Mouse (Mus musculus): ENCODE measurements around the gene Tnfrsf25. TPM values are rescaled to one million over a fixed set of nuclear protein-coding genes. Genes with fewer than 3 reads are reported as not detected.

Gene Tnfrsf25
- polyA plus RNA-seq, 1 experiment from 2014 or later = 0.21 TPM

DNA sequence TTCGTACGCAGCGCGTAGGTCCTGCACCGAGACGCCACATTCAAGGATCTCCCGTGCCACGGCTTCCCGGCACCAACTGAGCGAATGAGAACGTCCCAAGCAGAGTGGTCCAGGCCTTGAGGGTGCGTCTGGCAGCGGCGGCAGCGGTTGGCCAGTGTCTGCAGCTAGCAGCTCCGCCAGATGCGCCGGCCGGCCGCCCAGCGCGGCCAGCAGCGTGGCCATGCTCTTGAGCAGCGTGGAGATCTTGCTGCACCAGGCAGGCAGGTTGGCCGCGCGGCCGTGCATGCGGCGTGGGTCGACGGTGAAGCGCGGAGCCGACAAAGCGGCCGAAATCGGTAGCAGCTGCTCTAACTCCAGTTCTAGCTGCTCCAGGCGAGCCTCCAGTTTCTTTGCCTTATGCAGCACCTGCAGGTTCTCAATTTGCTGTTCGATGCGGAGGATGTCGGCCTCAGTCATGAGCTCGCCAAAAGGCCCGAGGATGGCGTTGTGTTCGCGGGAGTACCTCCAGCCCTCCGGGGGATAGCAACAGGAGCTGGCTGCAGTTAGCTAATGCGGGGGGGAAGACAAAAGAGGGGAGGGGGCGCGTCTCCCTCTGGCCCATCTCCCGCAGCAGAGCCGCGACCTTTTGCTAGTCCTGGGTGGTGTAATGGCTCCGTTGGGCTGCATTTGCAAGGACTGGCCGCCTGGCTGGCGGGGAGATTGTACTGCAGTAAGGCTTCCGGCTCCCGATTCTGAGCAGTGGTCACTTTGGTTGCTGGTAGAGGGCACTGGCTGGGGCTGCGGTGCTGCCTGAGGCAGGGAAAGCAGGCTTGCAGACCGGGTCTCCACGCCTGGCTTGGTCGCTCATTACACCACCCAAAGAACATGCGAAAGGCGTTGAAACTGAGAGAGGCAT lies 10.5 kb downstream of the Tnfrsf25 start:
- ATAC-seq (replicated peaks; ENCODE audit: insufficient number of reproducible peaks, low FRiP score, low TSS enrichment, low read depth) = no peak
- H3K27me3 ChIP-seq (ENCODE audit: control insufficient read depth, insufficient read depth, low read length) = peaks cover 94% of the 10 kb centered on the region
- peak overlapping the region; percentile 37 for H3K4me2 ChIP-seq (ENCODE audit: low read depth, low read length)
- H3K36me3 ChIP-seq (replicated peaks; ENCODE audit: control insufficient read depth, insufficient read depth, low read depth, low read length) = no peaks in the 10 kb centered on the region
- peaks cover 28% of the 10 kb centered on the region for H3K4me1 ChIP-seq (ENCODE audit: control insufficient read depth, insufficient read depth, low read length)
- H3K9ac ChIP-seq (replicated peaks; ENCODE audit: low read length) = no peak overlapping the region; the same call in none of the 2 replicates
- peak overlapping the region; percentile 15 for H3K4me3 ChIP-seq (ENCODE audit: low read depth, low read length)
- 5% methylated on average over 65 of the region's 65 CpGs for WGBS
- H3K27ac ChIP-seq (replicated peaks; ENCODE audit: low read depth, low read length) = no peak overlapping the region
- no peaks in the 10 kb centered on the region for H3K9me3 ChIP-seq (replicated peaks; ENCODE audit: control insufficient read depth, low read length)
- peak; percentile 43 for DNase-seq (ENCODE audit: low spot score)

DNA sequence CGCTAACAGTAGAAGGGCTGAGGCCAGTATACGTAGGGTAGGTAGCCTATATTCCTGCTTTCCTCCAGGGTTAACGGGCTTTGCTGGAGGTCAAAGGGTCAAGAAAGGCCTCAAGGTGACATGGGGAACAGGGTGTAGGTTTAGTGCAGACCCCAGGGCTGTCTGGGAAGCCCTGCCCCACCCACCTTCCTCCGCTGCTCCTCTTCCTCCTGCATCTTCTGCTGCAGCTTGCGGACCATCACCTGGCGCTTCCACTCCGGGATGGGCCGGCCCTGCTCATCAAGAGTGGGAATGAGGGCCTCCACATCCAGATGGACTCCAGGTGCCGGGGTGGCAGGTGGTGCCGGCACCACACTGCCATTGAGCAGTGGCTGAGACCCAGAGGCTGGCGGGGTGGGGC lies 12.2 kb downstream of the Tnfrsf25 start:
- Histone ChIP-seq H3K9me3 (replicated peaks; ENCODE audit: control insufficient read depth, low read length) (no peaks in the 10 kb centered on the region), H3K27ac (replicated peaks; ENCODE audit: low read depth, low read length) (no peak overlapping the region), H3K4me3 (ENCODE audit: low read depth, low read length) (no peak overlapping the region), H3K4me2 (ENCODE audit: low read depth, low read length) (no peak overlapping the region), H3K27me3 (ENCODE audit: control insufficient read depth, insufficient read depth, low read length) (peaks cover 96% of the 10 kb centered on the region), H3K9ac (replicated peaks; ENCODE audit: low read length) (no peak overlapping the region), H3K4me1 (ENCODE audit: control insufficient read depth, insufficient read depth, low read length) (peaks cover 39% of the 10 kb centered on the region), H3K36me3 (replicated peaks; ENCODE audit: control insufficient read depth, insufficient read depth, low read depth, low read length) (no peaks in the 10 kb centered on the region)
- ATAC-seq (replicated peaks; ENCODE audit: insufficient number of reproducible peaks, low FRiP score, low TSS enrichment, low read depth) (no peak), DNase-seq (ENCODE audit: low spot score) (no peak)
- 83% methylated on average over 11 of the region's 11 CpGs for WGBS

DNA sequence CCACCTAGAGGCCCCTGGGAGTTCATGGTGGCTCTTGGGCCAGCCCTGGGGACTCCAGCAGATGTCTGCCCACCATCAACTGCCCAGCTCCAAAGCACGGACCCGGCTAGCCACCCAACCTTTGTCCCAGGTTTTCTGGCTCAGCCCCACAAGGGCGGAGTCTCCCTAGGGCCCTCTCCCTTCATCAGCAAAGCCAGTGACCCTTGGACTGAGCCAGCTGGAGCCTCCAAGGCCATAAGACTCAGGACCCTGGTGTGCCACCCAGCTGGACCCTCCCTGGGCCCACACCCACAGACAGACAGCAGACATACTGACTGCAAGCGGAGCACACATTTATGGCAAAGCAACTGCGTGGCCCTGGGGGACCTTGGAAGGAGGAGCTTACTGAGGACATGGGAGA lies 13.1 kb downstream of the Tnfrsf25 start:
- Histone ChIP-seq H3K27ac (replicated peaks; ENCODE audit: low read depth, low read length) (no peak overlapping the region), H3K9me3 (replicated peaks; ENCODE audit: control insufficient read depth, low read length) (no peaks in the 10 kb centered on the region), H3K4me2 (ENCODE audit: low read depth, low read length) (no peak overlapping the region), H3K27me3 (ENCODE audit: control insufficient read depth, insufficient read depth, low read length) (peaks cover 92% of the 10 kb centered on the region), H3K36me3 (replicated peaks; ENCODE audit: control insufficient read depth, insufficient read depth, low read depth, low read length) (no peaks in the 10 kb centered on the region), H3K4me1 (ENCODE audit: control insufficient read depth, insufficient read depth, low read length) (peaks cover 39% of the 10 kb centered on the region), H3K4me3 (ENCODE audit: low read depth, low read length) (no peak overlapping the region), H3K9ac (replicated peaks; ENCODE audit: low read length) (no peak overlapping the region)
- DNase-seq (ENCODE audit: low spot score) = no peak
- WGBS = 64% methylated on average over 5 of the region's 5 CpGs
- ATAC-seq (replicated peaks; ENCODE audit: insufficient number of reproducible peaks, low FRiP score, low TSS enrichment, low read depth) = no peak

DNA sequence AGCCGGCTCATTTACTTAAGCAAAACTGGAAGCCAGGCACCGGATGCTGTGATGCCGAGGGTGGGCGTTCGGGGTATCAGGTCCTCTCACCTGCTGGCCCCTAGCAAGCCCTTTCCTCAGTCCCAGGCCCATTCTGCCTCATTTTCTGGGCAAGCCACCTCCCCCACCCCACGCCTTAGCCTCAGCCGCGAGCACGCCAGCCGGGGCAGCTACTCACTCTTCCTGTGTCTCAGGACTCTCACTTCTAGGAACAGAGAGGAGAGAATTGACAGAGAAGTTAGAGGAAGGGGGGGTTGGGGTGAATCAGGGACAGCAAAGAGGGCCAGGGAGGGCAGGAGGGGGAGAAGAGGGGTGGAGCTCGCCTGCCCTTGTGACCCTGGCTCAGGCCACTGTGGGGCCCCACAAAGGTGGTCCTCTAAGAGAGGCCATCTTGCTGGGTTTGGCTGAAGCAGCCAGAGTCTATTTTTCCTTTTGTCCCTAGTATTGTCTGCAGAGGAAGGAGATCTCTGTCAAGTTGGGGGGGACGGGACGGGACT lies 13.7 kb downstream of the Tnfrsf25 start:
- peaks cover 90% of the 10 kb centered on the region for H3K27me3 ChIP-seq (ENCODE audit: control insufficient read depth, insufficient read depth, low read length)
- no peak overlapping the region for H3K9ac ChIP-seq (replicated peaks; ENCODE audit: low read length)
- DNase-seq (ENCODE audit: low spot score) (no peak), ATAC-seq (replicated peaks; ENCODE audit: insufficient number of reproducible peaks, low FRiP score, low TSS enrichment, low read depth) (no peak)
- no peak overlapping the region for H3K4me3 ChIP-seq (ENCODE audit: low read depth, low read length)
- H3K9me3 ChIP-seq (replicated peaks; ENCODE audit: control insufficient read depth, low read length) = no peaks in the 10 kb centered on the region
- no peak overlapping the region for H3K27ac ChIP-seq (replicated peaks; ENCODE audit: low read depth, low read length)
- H3K36me3 ChIP-seq (replicated peaks; ENCODE audit: control insufficient read depth, insufficient read depth, low read depth, low read length) = no peaks in the 10 kb centered on the region
- peaks cover 39% of the 10 kb centered on the region for H3K4me1 ChIP-seq (ENCODE audit: control insufficient read depth, insufficient read depth, low read length)
- WGBS = 13% methylated on average over 13 of the region's 13 CpGs
- no peak overlapping the region; the same call in 1 of the 2 replicates for H3K4me2 ChIP-seq (ENCODE audit: low read depth, low read length)

DNA sequence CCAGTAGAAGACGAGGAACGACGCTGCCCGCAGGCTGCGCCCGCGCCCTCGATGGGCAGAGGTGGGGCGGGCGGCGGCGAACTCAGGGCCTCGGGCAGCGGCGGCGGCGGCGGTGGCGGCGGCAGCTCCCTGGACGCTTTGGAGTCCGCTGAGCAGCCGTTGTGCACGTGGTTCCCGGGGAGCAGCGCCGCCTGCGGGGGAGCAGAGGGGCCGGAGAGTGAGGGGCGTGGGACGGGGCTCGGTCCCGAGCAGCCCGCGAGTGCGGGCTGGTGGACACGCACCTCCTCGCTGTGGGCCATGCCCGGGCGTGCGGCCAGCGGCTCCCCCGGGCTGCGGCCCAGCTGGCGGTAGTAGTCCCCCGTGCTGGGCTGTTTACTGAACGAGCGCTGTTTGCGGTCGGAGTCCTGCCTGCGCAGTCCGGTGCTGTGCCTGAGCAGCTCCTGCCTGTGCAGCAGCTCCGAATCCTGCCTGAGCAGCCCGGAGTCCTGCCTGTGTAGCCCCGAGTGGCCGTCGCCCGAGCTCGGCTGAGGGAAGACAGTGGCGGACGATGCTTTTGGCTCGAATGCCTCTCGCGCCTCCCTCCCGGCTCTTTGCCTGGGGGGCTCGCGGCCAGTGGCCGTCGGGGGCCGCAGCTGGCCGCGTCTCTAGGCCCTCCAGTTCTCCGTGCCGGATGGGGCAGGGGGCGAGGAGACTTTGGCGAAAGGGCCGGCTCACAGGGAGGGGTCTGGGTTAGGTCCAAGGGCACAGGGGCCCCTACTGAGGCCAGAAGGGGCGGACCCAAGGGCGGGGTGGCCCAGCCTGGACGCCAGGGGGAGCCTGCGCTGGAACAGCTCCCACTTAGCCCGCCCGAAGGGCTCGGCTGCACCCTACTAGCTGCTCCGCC lies 15.3 kb downstream of the Tnfrsf25 start:
- Histone ChIP-seq H3K4me2 (ENCODE audit: low read depth, low read length) (peak overlapping the region; percentile 58), H3K4me3 (ENCODE audit: low read depth, low read length) (peak overlapping the region; percentile 34), H3K4me1 (ENCODE audit: control insufficient read depth, insufficient read depth, low read length) (peaks cover 32% of the 10 kb centered on the region), H3K36me3 (replicated peaks; ENCODE audit: control insufficient read depth, insufficient read depth, low read depth, low read length) (no peaks in the 10 kb centered on the region), H3K9me3 (replicated peaks; ENCODE audit: control insufficient read depth, low read length) (no peaks in the 10 kb centered on the region), H3K27ac (replicated peaks; ENCODE audit: low read depth, low read length) (peak overlapping the region; percentile 20; the same call in 1 of the 2 replicates), H3K27me3 (ENCODE audit: control insufficient read depth, insufficient read depth, low read length) (peaks cover 76% of the 10 kb centered on the region), H3K9ac (replicated peaks; ENCODE audit: low read length) (peak overlapping the region; percentile 44; the same call in 1 of the 2 replicates)
- DNase-seq (ENCODE audit: low spot score) = peak; percentile 65
- peak; percentile 55 for ATAC-seq (replicated peaks; ENCODE audit: insufficient number of reproducible peaks, low FRiP score, low TSS enrichment, low read depth)
- under 1% methylated on average over 78 of the region's 85 CpGs for WGBS

GRCm38 (mm10) chr4:152131809-152132771 lies 16.4 kb downstream of the Tnfrsf25 start:
- no peaks in the 10 kb centered on the region for H3K9me3 ChIP-seq (replicated peaks; ENCODE audit: control insufficient read depth, low read length)
- DNase-seq (ENCODE audit: low spot score) (peak; percentile 55), ATAC-seq (replicated peaks; ENCODE audit: insufficient number of reproducible peaks, low FRiP score, low TSS enrichment, low read depth) (no peak)
- H3K9ac ChIP-seq (replicated peaks; ENCODE audit: low read length) = no peak overlapping the region; the same call in 1 of the 2 replicates
- H3K27ac ChIP-seq (replicated peaks; ENCODE audit: low read depth, low read length) = no peak overlapping the region
- peak overlapping the region; percentile 58 for H3K4me2 ChIP-seq (ENCODE audit: low read depth, low read length)
- H3K4me3 ChIP-seq (ENCODE audit: low read depth, low read length) = peak overlapping the region; percentile 34
- H3K36me3 ChIP-seq (replicated peaks; ENCODE audit: control insufficient read depth, insufficient read depth, low read depth, low read length) = no peaks in the 10 kb centered on the region
- peaks cover 65% of the 10 kb centered on the region for H3K27me3 ChIP-seq (ENCODE audit: control insufficient read depth, insufficient read depth, low read length)
- H3K4me1 ChIP-seq (ENCODE audit: control insufficient read depth, insufficient read depth, low read length) = peaks cover 24% of the 10 kb centered on the region
- WGBS = 2% methylated on average over 50 of the region's 50 CpGs

DNA sequence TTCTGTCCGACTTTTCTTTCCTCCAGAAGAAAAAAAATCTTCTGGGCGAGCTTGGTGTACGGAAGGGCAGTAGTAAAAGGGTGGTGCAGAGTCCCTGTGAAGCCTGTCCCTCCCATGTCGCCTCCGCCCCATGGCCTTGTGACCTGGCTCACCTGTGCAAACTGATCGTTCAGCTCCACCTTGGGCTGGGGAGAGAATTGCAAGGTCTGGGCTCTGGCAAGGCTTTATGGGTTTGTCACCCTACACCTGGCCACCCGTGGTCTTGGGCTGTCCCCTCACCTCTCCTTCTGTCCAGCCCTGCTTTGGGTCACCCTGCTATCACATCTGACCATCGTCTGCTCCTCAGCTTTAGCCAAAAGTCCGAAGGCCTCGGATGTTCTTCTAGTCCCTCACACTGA lies 17.0 kb downstream of the Tnfrsf25 start:
- no peak for ATAC-seq (replicated peaks; ENCODE audit: insufficient number of reproducible peaks, low FRiP score, low TSS enrichment, low read depth)

More for the DNA sequence above, 17.0 kb downstream of the Tnfrsf25 start:
- H3K4me1 ChIP-seq (ENCODE audit: control insufficient read depth, insufficient read depth, low read length) = peaks cover 24% of the 10 kb centered on the region
- H3K4me2 ChIP-seq (ENCODE audit: low read depth, low read length) = no peak overlapping the region
- H3K9ac ChIP-seq (replicated peaks; ENCODE audit: low read length) = no peak overlapping the region
- no peaks in the 10 kb centered on the region for H3K36me3 ChIP-seq (replicated peaks; ENCODE audit: control insufficient read depth, insufficient read depth, low read depth, low read length)
- WGBS = 20% methylated on average over 10 of the region's 10 CpGs
- H3K27ac ChIP-seq (replicated peaks; ENCODE audit: low read depth, low read length) = no peak overlapping the region
- DNase-seq (ENCODE audit: low spot score) = no peak
- H3K27me3 ChIP-seq (ENCODE audit: control insufficient read depth, insufficient read depth, low read length) = peaks cover 58% of the 10 kb centered on the region
- no peaks in the 10 kb centered on the region for H3K9me3 ChIP-seq (replicated peaks; ENCODE audit: control insufficient read depth, low read length)
- H3K4me3 ChIP-seq (ENCODE audit: low read depth, low read length) = no peak overlapping the region
